Mouse (Mus musculus) limb, embryonic 12.5 days (tissue): Measurements from ENCODE around the gene Tmx1. TPM values are rescaled to one million over a fixed set of nuclear protein-coding genes. Genes with fewer than 3 reads are reported as not detected.

ENCODE experiments used
- ATAC-seq: fragments of 200-750 bp; cut with Nextera tagmentation; 2 replicates; pipeline ENCODE4 v1.8.0; 2017; ENCODE audit warnings: low read depth, moderate TSS enrichment; ENCODE audit not compliant: insufficient number of reproducible peaks, insufficient read depth, low FRiP score, low TSS enrichment
- H3K27ac ChIP-seq: fragments of 300-500 bp; sonication (generic); 2 replicates; pipeline ENCODE4 v1.5.1; 2016; ENCODE audit warnings: mild to moderate bottlenecking, moderate library complexity
- H3K27me3 ChIP-seq: fragments of 300-500 bp; sonication (generic); 2 replicates; pipeline ENCODE4 v1.6.1; 2016; ENCODE audit warnings: mild to moderate bottlenecking, moderate library complexity
- H3K36me3 ChIP-seq: fragments of 300-500 bp; sonication (generic); 2 replicates; pipeline ENCODE4 v1.6.1; 2016; ENCODE audit warnings: mild to moderate bottlenecking, moderate library complexity
- H3K4me1 ChIP-seq: fragments of 300-500 bp; sonication (generic); replicated peaks from 2 replicates; pipeline ENCODE4 v1.6.1; 2016
- H3K4me2 ChIP-seq: fragments of 300-500 bp; sonication (generic); 2 replicates; pipeline ENCODE4 v1.6.1; 2016; ENCODE audit warnings: mild to moderate bottlenecking, moderate library complexity
- H3K4me3 ChIP-seq: fragments of 300-500 bp; sonication (generic); replicated peaks from 2 replicates; pipeline ENCODE4 v1.5.1; 2016; ENCODE audit warnings: mild to moderate bottlenecking
- H3K9ac ChIP-seq: fragments of 300-500 bp; sonication (generic); replicated peaks from 2 replicates; pipeline ENCODE4 v1.6.1; 2016; ENCODE audit warnings: mild to moderate bottlenecking, moderate library complexity
- H3K9me3 ChIP-seq: fragments of 300-500 bp; sonication (generic); 2 replicates; pipeline ENCODE4 v1.6.1; 2016; ENCODE audit warnings: mild to moderate bottlenecking, moderate library complexity
- WGBS: fragments of 180-500 bp; shearing (Covaris S2); methylation state at CpG from one replicate; pipeline ENCODE4 v1.1.7; 2016; 5-methylcytosine and 5-hydroxymethylcytosine counted together
- polyA plus RNA-seq: library from polyadenylated mRNA; unstranded; fragments of >200 nt; fragmentation: Nextera tagmentation; extraction: Ambion mirVana; gene quantifications from 2 replicates; pipeline ENCODE4 v1.2.1, GENCODE M21; 2016

The Tmx1 gene
- polyA plus RNA-seq: 99.6 and 104 TPM in 2 replicates

DNA sequence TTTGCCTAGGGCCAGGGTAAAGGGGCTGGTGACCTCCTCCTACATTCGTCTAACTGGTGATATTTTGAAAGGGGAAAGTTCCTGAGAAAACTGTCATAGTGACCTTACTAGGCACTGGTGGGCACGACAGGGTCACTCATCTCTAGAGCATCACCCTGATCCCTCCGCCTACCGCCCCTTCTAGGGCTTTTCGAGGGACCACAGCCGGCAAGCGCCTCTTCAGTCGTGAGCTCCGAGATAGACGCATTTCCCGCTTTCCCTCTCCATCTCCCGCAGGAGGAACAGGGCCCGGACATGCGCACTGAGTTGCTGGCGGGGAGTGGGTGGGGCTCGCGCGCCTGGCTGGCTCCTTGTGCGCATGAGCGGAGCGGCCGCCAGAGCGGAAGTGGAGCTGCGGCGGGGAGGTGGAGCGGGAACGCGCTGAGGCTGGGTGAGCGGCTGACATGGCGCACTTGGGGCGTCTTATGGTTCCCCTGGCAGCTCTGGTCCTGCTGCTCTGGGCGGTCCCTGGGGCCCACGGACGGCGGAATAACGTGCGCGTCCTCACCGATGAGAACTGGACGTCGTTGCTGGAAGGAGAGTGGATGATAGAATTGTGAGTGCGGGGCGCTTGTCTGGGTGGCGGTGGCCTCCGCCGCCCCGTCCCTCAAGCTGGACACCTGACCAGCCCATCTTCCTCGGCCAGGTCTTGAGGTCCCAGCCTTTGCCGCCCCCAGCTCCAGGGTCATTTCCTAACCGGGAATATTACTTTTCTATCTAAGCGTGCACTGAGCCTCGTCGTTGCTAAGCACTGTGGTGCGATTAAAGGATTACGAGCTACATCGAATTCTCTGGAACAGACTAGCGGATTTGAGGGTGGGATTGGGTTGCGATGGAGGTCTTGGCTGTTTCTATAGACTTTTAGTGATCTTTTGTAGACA lies at the start of gene Tmx1:
TSS of gene Tmx1 (plus strand) at position 370 of the 920 bp plus-strand sequence.
- Histone ChIP-seq H3K27ac (peak within 1 kb of the TSS; percentile 83), H3K4me1 (peaks cover 20% of the 10 kb centered on the region), H3K4me3 (peak within 1 kb of the TSS; percentile 76), H3K36me3 (peaks cover 11% of the 10 kb centered on the region), H3K27me3 (no peaks in the 10 kb centered on the region), H3K9ac (peak within 1 kb of the TSS; percentile 75), H3K9me3 (no peaks in the 10 kb centered on the region), H3K4me2 (peak within 1 kb of the TSS; percentile 65)
- peak; percentile 97 for ATAC-seq
- 1% methylated on average over 56 of the region's 58 CpGs for WGBS

DNA sequence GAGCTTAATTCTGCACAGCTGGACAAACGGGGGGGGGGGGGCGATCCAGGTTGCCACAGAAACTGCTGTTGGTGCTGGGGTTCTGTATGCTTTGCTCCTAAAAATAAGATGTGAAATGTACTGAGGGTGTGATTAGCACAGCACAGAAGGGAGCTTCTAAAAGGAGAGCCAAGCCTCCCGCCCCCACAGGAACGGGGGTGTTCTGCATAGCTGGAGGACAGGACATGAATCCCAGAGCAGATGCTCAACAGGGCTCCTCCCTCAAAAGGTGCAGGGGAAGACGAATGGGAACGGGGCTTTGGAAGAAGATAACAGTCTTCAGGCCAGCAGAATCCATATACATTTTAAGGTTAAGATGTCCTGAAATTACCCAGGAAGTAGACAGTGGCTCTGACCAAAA lies 48.6 kb upstream of the Tmx1 start:
- H3K4me2 ChIP-seq: no peak overlapping the region
- H3K36me3 ChIP-seq: no peaks in the 10 kb centered on the region
- no peak for ATAC-seq
- no peak overlapping the region for H3K27ac ChIP-seq
- no peak overlapping the region for H3K4me3 ChIP-seq
- no peak overlapping the region for H3K9ac ChIP-seq
- WGBS: 72% methylated on average over 6 of the region's 6 CpGs
- no peaks in the 10 kb centered on the region for H3K27me3 ChIP-seq
- H3K9me3 ChIP-seq: no peaks in the 10 kb centered on the region
- no peaks in the 10 kb centered on the region for H3K4me1 ChIP-seq

DNA sequence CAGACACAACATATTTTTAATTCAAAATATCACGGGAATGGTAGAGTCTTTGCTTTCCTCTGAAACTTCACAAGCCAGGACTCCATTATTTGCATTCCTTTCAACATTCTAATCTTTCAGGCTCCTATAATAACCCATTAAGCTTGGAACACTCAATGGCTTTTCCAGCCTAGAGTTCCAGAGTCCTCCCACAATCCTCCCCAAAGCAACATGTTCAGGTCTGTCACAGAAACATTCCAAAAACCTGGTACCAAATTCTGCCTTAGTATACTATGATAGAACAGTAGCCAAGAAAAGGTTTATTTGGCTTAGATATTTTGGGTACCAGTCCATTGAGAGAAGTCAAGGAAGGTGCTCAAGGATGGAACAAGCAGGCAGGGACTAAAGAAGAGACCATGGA lies 44.5 kb upstream of the Tmx1 start:
- H3K27ac ChIP-seq: no peak overlapping the region
- no peak overlapping the region for H3K4me3 ChIP-seq
- H3K9me3 ChIP-seq: no peaks in the 10 kb centered on the region
- H3K4me2 ChIP-seq: no peak overlapping the region
- H3K9ac ChIP-seq: no peak overlapping the region
- WGBS: 53% methylated on average over 1 of the region's 1 CpGs
- H3K36me3 ChIP-seq: no peaks in the 10 kb centered on the region
- H3K4me1 ChIP-seq: no peaks in the 10 kb centered on the region
- no peaks in the 10 kb centered on the region for H3K27me3 ChIP-seq
- ATAC-seq: no peak

DNA sequence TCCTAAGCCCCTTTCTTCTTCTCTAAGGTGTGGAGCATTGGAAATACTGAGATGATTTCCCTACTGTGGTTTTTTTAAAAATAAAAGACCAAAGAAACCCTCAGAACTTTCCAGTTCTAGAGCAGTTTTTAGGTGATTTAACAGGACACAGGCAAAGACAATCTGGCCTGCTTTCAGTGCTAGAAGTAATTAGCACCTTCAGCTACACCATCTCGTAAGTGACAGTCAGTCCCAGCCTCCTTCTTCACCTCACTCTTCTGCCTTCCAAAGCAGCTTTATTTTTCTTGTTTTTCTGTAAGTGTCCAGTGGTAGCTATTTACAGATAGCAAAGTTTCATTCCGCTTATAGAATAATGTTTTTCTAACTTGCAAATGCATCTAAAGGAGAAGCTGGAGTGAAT lies 43.3 kb upstream of the Tmx1 start:
- Histone ChIP-seq H3K27me3 (no peaks in the 10 kb centered on the region), H3K4me1 (no peaks in the 10 kb centered on the region), H3K9me3 (no peaks in the 10 kb centered on the region), H3K36me3 (no peaks in the 10 kb centered on the region), H3K9ac (no peak overlapping the region), H3K27ac (no peak overlapping the region), H3K4me2 (no peak overlapping the region), H3K4me3 (no peak overlapping the region)
- 71% methylated on average over 2 of the region's 2 CpGs for WGBS
- no peak for ATAC-seq

DNA sequence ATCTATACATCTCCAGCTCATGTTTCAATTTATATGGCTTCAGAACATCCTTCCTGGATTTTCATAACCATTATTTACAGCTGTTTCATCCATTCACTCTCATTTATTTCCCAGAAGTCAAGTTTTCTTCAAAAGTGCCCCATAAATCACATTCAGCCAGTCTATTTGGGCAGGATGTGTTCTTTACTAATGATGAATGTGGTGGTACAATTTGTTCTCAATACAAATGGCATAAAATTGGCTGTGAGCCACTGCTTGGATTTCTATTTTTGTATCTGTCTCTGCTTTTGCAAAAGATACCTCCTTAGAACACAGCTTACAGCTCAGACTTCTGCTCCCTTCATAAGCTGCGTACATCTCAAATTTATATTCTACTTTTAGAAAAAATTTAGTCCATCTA lies 32.7 kb upstream of the Tmx1 start:
- Histone ChIP-seq H3K9ac (no peak overlapping the region), H3K36me3 (no peaks in the 10 kb centered on the region), H3K27ac (no peak overlapping the region), H3K4me2 (no peak overlapping the region), H3K4me3 (no peak overlapping the region), H3K4me1 (no peaks in the 10 kb centered on the region), H3K9me3 (0 out of 2 replicates have a peak, but pooled peaks cover 2% of the 10 kb centered on the region), H3K27me3 (no peaks in the 10 kb centered on the region)
- ATAC-seq: no peak
- WGBS: 80% methylated on average over 1 of the region's 1 CpGs

DNA sequence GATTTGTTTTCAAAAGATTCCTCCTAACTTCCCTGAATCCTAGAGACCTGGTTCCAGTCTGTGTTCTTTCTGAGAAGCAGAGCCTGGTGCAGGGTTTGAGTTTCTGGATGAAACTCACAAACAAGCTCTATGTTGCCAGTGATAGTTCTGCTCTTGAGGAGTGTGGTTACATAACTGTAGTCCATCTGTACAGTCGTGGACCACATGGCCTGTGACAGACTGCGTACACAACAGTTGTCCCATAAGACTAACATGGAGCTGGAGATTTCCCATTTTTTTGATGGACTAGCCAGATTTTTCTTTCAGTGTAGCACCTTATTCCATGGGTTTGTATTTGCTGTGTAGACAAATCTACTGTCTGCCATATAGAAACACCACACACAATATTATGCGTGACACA lies 31.9 kb upstream of the Tmx1 start:
- 0 out of 2 replicates have a peak, but pooled peaks cover 2% of the 10 kb centered on the region for H3K9me3 ChIP-seq
- no peaks in the 10 kb centered on the region for H3K4me1 ChIP-seq
- ATAC-seq: no peak
- H3K9ac ChIP-seq: no peak overlapping the region
- no peak overlapping the region for H3K27ac ChIP-seq
- no peak overlapping the region for H3K4me3 ChIP-seq
- H3K36me3 ChIP-seq: no peaks in the 10 kb centered on the region
- no peaks in the 10 kb centered on the region for H3K27me3 ChIP-seq
- WGBS: 95% methylated on average over 3 of the region's 3 CpGs
- no peak overlapping the region for H3K4me2 ChIP-seq

DNA sequence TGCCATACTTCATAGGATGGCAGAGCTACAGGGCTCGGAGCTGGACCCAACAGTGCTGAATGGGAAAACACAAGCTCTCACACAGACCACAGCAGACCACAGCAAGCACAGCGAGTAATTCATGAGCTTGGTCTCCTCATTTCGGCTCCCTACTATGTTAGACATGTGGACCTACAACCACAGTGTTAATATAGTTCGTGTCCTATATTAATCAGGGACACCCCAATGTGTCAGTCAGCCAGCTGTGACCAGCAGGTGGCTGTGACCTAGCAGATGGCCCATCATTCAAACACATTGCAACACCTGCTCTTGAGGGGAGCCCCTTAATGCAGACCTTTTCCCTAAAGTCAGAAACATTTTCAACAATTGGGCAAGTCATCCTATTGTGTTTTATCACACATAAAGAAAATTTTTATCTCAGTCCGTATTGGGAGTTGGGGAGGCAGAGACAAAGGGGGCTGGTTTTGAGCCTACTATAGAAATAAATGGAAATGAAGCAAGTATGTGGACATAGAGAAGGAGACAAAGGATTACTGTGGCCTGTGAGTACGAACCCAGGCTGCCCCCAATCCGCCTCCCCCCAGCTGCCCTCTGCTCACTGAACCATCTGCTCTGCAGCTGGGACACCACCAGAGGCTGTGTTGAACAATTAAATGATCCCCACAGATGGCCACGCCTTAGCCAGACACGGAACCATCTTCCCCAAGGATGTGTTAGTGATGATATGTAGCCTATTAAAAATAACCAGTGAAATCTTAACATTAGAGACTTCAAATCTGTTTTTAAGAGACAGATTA lies 30.4 kb upstream of the Tmx1 start:
- 0 out of 2 replicates have a peak, but pooled peaks cover 2% of the 10 kb centered on the region for H3K9me3 ChIP-seq
- H3K36me3 ChIP-seq: no peaks in the 10 kb centered on the region
- no peak overlapping the region for H3K4me2 ChIP-seq
- H3K4me1 ChIP-seq: no peaks in the 10 kb centered on the region
- ATAC-seq: no peak
- no peak overlapping the region for H3K9ac ChIP-seq
- no peaks in the 10 kb centered on the region for H3K27me3 ChIP-seq
- no peak overlapping the region for H3K4me3 ChIP-seq
- 68% methylated on average over 9 of the region's 9 CpGs for WGBS
- no peak overlapping the region for H3K27ac ChIP-seq

DNA sequence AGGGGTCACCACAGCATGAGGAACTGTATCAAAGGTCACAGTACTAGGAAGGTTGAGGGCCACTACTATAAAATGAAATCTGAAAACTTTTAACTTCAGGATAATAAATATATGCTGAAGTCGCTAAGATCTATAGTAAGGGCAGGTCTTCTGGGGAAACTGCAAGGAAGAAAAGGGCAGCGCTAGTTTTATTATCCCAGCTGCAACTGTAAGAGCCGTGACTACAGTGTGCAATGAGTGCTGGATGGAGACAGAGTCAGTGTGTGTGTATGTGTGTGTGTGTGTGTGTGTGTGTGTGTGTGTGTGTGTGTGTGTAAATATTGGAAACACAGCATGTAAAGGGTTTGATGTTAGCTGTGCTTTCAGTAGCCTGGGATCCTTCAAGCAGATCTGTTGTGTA lies 25.0 kb upstream of the Tmx1 start:
- Histone ChIP-seq H3K27me3 (no peaks in the 10 kb centered on the region), H3K4me1 (peaks cover 3% of the 10 kb centered on the region; the same call in 1 of the 2 replicates), H3K4me3 (no peak overlapping the region), H3K4me2 (no peak overlapping the region), H3K36me3 (no peaks in the 10 kb centered on the region), H3K9me3 (no peaks in the 10 kb centered on the region), H3K27ac (no peak overlapping the region), H3K9ac (no peak overlapping the region)
- 56% methylated on average over 3 of the region's 3 CpGs for WGBS
- ATAC-seq: no peak

DNA sequence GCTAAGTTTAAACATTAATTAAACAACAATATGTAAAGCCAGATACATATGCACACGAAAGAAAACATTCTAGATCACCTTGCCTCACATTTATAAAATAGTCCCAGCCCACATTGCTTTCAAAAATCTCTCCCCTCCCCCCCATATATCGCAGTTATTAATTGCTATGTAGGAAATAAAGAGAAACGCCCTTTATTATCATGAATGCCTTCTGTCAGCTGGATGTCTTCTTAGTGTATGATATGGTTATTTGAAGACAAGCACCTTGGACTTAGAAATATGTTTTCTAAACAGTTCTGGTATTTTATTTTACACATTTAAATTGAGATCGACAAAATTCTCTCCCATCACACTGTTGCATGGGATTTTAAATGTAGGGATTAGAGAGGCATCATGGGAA lies 23.3 kb upstream of the Tmx1 start:
- H3K36me3 ChIP-seq: no peaks in the 10 kb centered on the region
- H3K27me3 ChIP-seq: no peaks in the 10 kb centered on the region
- H3K4me3 ChIP-seq: no peak overlapping the region
- H3K9ac ChIP-seq: no peak overlapping the region
- H3K27ac ChIP-seq: no peak overlapping the region
- 78% methylated on average over 4 of the region's 4 CpGs for WGBS
- ATAC-seq: no peak
- H3K9me3 ChIP-seq: no peaks in the 10 kb centered on the region
- no peak overlapping the region for H3K4me2 ChIP-seq
- H3K4me1 ChIP-seq: peaks cover 3% of the 10 kb centered on the region; the same call in 1 of the 2 replicates

DNA sequence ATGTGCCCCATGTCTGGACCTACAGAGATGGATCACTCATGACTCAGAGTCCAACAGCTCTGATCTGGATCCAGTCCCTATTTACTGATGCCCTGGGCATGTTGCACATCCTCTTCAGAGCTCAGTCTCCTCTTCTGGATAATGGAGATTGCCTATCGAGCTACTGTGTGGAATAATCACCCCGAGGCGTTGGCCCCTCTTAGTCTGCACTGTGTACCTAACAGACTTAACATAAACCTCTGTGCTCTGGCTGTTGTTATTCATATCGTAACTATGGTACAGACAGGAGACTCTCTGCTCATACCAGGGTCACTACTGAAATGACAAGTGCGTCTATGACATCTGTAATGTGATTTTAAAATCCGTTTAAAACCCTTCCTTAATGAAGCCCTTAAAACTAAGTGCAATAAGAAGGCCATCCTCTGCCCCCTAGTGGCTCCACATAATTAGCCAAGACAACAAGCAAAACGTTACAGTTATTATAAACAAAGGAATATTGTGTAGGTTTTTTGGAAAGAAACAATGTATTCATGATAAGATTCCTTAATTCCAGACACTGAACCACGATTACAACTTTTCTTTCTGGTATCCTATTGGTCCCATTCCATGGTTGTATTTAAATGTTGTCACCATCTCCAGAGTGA lies 22.5 kb upstream of the Tmx1 start:
- Histone ChIP-seq H3K4me3 (no peak overlapping the region), H3K9ac (no peak overlapping the region), H3K36me3 (no peaks in the 10 kb centered on the region), H3K27me3 (no peaks in the 10 kb centered on the region), H3K27ac (no peak overlapping the region), H3K9me3 (no peaks in the 10 kb centered on the region), H3K4me1 (peaks cover 3% of the 10 kb centered on the region; the same call in 1 of the 2 replicates), H3K4me2 (no peak overlapping the region)
- 36% methylated on average over 8 of the region's 8 CpGs for WGBS
- no peak for ATAC-seq

DNA sequence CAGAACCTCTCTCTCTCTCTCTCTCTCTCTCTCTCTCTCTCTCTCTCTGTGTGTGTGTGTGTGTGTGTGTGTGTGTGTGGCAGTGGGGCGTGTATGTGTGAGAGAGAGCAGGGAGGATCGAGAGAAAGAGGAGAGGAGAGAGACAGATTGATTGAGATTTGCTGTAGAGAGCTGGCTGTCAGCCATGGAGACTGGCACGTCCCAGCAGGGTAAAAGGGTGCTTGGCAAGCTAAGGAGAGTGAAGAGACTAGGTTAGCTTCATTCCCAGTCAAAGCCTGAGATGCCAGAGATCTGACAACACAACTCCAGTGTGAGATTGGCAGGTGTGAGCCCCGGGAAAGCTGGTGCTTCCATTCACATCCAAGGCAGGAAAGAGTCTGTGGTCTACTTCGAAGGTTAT lies 21.5 kb upstream of the Tmx1 start:
- Histone ChIP-seq H3K4me1 (peaks cover 3% of the 10 kb centered on the region; the same call in 1 of the 2 replicates), H3K27ac (no peak overlapping the region), H3K4me3 (no peak overlapping the region), H3K4me2 (no peak overlapping the region), H3K27me3 (no peaks in the 10 kb centered on the region), H3K36me3 (no peaks in the 10 kb centered on the region), H3K9me3 (no peaks in the 10 kb centered on the region), H3K9ac (no peak overlapping the region)
- 70% methylated on average over 5 of the region's 5 CpGs for WGBS
- ATAC-seq: no peak
